Mouse (Mus musculus): ENCODE measurements around the gene Rasgrp4.

DNA sequence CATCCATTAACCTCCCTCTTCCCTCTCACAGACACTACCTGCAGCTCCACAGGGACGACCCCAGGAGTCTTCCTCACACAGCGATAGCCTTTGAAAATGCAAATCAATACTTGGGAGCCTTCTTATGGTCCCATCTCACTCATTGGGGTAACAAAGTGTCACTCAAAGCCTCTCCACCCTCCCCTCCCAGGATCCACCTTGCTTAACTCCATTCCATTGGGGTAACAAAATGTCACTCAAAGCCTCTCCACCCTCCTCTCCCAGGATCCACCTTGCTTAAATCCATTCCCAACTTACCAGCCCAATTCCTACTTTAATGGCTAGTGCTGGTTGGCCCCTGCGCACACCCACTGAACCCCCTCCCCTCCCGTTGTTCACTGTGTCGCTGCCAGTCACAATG is 23.6 kb downstream of the Rasgrp4 start:
- TF ChIP-seq CTCF (conservative IDR thresholded peaks at IDR 0.05; ENCODE audit: insufficient read depth, insufficient read length, low read depth, low read length) (no peak), POLR2A (IDR thresholded peaks at IDR 0.05; ENCODE audit: low read depth, low read length) (no peak)

Data from kidney, adult 2 months (tissue).